Mouse (Mus musculus) spleen, postnatal 14 days (tissue): ENCODE data around the gene Pkig.
"Not testable (repeated sequence)": the region's sequence is repeated elsewhere in the genome, so short reads cannot be mapped to it uniquely, and the experiment has no call there.

Experiments
- DNase-seq, 2 experiments: peaks; one replicate each; pipeline ENCODE4 v3.0.0; 2021 to 2022; ENCODE audit warnings: low spot score in 2 of 2

The Pkig gene

DNA sequence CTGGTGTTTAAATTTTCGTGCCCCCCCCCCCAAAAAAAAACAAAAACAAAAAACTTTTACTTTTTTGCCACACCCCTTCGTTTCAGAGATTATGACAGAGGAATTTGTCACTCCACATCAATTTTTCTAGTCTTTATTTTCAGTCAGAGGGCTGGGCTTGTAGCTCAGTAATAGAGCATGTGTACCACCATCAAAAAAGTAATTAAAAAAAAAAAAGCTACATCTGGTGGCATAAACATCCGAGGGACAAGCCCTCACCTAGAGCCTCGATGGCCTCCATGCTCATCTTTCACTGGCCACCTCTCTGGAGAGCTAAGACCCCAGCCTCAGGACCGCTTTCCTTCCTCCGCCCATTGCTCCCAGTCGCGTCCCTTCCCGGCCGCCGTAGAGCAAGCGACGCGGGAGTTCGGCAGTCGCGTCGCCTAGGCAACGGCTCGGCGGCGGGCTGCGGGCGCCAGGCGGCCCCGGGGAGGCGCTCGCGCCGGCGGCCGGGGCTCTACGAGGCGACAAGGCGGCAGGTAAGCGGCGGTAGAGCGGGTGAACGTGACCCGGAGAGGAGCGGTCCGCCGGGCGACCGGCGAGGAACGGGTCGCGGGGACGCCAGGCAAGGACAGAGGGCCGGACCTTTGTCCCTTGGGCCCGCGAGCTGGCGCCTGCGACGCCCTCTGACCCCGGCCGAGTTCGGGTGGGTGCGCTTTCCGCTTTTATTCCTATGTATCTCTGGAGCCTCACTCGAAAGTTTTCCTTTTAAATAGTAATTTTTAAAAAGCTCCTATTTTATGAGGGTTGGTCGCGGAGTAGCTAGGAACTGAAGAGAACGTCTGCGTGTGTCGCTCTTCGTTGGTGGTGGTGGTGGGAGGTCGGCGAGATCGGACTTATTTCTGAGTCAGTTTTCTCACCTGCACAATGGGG, at the start of gene Pkig:
Gene Pkig (plus strand): TSS at position 412 of the 912 bp plus-strand sequence.
- DNase-seq: peak; percentile 69 to 83

GRCm38 (mm10) chr2:163609281-163609975, 48.8 kb upstream of the Pkig start:
- no peak for DNase-seq

DNA sequence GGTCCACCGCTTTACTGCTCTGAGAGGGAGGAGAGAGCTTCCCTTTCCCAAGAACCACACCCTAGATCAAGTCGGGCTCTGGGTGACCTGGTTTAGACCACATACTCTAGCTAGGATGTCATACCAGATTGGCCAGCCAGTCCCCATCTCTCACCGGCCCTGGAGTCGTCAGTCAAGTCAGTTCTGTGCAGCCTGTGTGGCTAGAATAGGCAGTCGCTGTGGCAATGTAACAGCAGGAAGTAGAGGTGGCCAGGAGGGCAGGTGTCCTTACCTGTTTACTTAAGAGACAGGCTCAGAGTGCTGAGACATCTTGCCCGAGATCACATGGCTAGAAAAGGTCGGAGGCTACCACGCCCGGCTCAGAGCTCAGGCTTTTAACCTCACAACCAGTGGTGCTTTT, 47.0 kb upstream of the Pkig start:
- no peak for DNase-seq

- no peak for DNase-seq
These were observed 45.0 kb upstream of the Pkig start for GRCm38 (mm10) chr2:163613206-163613605.

DNA sequence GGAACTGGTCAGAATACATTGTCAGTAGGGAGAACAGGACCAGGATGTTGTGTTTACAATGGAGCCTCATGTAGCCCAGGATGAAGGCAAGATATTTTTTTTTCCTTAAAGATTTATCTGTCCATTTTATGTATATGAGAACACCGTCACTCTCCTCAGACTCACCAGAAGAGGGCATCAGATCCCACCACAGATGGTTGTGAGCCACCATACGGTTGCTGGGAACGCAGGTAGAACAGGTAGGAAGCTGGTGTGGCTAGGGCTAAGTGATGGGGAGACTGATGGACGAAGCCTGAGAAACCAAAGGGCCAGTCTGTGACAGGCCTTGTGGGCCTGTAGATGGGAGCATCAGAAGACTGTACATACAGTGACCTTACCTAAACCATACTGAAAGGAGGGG, 44.2 kb upstream of the Pkig start:
- DNase-seq: no peak

DNA sequence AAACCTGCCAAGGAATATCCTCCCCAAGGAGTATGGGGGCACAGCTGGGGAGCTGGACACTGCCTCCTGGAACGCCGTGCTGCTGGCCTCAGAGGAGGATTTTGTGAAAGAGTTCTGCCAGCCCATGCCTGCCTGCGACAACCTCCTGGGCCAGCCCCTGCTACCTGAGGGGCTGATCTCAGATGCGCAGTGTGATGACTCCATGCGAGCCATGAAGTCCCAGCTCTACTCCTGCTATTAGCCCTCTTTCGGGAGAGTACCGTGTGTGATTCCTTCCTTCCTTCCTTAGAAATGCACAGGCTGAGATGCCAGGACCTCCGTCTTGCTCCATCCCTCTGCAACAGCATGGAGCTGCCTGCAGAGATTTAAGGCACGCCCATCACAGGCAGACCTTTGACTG, 42.8 kb upstream of the Pkig start:
- no peak for DNase-seq

DNA sequence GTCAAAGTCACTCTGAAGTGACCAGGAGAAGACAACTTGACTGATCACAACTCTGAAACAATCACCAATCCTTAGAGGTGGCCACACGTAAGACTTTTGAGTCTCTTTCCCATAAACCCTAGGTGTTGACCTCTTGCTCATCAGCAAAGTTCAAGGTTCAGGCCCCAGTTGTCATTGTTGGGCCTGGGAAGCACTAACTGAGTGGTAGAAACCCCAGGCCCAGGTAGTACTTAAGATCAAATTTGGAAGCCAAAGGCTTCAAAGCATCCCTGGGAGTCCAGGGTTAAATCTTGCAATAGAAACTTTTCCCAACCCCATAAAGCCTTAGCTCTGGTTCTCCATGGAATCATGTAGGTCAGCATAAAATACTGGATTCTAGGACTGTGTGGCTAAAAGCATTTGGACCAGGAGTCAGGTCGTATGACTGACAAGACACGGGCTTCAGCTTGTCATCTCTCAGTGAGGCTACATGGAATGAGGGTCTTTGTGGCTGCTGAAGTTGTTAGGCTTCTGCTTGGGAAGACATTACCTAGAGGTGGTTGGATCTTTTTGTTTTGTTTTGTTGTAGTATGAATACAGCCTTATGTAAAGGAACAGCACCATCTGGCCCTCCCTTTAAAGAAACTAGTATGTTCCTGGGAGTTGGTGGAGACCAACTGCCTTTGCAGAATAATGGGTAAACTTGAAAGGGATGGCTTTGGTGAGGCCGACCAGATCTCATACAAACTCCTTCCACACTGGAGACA, 42.1 kb upstream of the Pkig start:
- no peak for DNase-seq

GRCm38 (mm10) chr2:163616652-163617227, 41.4 kb upstream of the Pkig start:
- no peak for DNase-seq

DNA sequence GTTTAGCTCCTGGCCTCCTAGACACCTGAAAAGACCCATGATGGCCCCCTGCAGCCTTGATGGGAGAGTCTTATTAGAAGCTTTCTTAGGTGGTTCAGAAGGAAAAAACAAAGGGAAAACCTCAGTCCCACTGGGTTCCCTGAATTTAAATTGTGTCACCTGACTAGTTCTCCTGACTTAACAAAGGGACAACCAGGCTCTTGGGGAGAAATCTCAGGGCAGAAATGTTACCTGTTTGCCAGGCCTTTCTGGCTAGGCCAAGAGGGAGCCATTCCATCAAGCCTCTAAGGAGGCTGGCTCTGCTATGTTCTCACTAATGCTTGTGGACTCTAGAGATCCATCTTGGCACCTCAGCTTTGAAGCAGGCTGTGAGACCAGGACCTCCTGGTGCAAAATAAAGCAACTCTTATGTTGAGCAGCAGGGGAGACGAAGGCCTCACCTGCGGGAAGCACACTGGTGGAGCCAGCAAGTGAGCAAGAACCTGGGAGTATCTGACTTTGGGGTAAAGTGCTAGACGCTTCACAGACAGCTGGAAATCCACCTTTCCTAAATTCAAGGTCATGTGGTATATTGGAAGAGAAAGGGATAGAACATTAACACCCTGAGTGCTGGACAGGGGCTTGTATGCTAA, 40.8 kb upstream of the Pkig start:
- DNase-seq: no peak

DNA sequence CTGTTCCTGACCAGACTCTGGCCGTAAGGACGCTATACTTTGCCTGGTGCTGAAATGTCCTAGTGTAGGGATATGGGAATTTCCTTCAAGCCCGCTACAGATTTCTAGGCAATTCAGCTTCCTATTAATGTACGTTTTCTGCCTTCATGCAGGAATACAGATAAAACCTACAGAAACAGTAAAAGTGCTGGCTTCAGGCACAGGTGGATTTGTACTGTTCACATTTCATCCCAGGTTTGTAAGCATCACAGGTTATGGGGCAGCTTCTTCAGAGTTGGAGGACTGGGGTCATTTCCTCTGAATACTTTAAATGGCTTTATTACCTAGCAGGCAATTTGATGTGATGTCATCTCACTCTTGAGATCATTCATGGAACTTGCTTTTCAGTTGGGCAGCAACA, 40.3 kb upstream of the Pkig start:
- no peak for DNase-seq

DNA sequence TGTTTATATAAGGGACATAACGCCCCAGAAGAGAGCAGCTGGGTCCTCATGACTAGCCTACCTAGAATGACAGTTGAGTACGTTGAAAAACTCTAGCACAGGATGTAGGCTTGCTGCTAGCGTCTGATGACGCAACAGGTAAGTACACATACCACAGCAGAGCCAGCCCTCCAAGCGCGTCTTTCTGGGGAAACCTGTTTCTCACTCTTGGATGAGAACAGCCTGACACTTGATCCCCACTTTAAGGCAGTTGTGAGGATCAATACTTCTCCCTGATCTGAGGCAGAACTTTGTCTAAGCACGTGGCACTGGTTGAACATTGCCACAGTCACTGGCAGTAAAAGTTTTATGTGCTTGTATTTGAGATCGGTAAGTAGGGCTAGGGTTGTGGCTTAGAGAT, 37.7 kb upstream of the Pkig start:
- no peak for DNase-seq

- not testable (repeated sequence) for DNase-seq
These were observed 36.8 kb upstream of the Pkig start for GRCm38 (mm10) chr2:163621401-163621800.

DNA sequence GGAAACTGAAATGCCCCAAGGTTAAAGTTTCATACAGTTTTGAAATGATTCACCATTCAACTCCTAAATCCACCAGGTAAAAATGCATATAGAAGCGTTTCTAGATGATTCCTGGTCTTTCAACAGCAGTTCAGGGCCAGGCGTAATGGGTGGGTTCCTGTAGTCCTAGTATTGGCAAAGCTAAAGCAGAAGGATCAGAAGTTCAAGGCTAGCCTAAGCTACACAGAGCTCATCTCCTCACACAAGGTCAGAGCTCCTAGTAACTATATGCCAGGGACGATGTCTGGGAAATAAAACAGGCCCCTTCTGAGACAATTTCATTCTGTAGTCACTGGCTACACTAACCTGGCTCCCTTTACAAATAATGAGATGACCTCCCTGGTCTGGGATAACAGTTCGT, 27.0 kb upstream of the Pkig start:
- DNase-seq: no peak

- DNase-seq: no peak
These were observed 26.5 kb upstream of the Pkig start for GRCm38 (mm10) chr2:163631715-163632114.

GRCm38 (mm10) chr2:163634211-163634610, 24.0 kb upstream of the Pkig start:
- DNase-seq: no peak

GRCm38 (mm10) chr2:163636057-163636456, 22.1 kb upstream of the Pkig start:
- no peak for DNase-seq

GRCm38 (mm10) chr2:163637655-163638266, 20.4 kb upstream of the Pkig start:
- DNase-seq: no peak

GRCm38 (mm10) chr2:163640493-163640892, 17.7 kb upstream of the Pkig start:
- no peak for DNase-seq

DNA sequence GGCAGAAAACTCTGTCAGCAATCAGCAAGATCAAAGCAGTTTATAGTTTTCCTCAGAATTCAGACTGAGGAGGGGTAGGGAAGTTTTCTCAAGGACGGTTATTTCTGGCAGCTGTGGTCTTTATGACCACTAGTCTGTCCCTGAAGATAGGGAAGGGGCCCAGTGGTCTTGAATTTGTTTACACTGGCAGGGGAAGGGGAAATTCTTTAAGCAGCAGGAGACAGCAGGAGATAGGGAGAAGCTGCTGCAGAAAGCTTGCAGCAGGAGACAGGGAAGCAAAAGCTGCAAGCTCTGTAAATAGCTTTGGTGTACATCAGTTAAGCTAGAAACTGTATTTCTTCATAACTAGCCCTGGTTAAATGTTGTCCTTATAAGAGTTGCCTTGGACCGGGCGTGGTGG, 16.5 kb upstream of the Pkig start:
- no peak for DNase-seq

DNA sequence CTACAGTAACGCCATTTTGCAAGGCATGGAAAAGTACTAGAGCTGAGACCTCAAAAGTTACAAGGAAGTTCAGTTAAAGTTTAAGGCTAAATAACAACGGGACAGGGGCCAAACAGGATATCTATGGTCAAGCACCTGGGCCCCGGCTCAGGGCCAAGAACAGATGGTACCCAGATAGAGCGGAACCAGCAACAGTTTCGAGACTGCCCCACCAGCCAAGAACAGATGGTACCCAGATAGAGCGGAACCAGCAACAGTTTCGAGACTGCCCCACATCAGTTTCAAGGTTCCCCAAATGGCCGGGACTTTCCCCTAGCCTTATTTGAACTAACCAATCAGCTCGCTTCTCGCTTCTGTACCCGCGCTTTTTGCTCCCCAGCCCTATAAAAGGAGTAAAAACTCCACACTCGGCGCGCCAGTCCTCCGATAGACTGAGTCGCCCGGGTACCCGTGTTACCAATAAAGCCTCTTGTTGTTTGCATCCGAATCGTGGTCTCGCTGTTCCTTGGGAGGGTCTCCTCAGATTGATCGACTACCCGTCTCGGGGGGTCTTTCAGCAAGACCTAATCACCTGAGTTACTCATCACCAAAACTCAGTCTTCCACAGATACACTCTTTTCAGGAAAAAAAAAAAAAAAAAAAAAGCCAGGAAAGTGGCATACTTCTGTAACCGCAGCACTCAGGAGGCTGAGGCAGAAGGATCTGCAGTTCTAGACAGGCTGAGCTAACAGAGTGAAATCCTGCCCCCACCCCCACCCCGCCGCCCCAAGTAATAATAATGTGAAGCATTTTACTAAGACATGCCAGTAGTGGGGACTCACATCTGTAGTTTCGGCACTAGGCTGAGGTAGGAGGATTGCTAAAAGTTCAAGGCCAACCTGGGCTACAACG, 15.3 kb upstream of the Pkig start:
- peak; percentile 70 to 81 for DNase-seq
